Mouse (Mus musculus): ENCODE results near the gene Lcp2.

- no peak for TF ChIP-seq RCOR1 (IDR thresholded peaks at IDR 0.05; ENCODE audit: low read depth, low read length)
- TF ChIP-seq CTCF (IDR thresholded peaks at IDR 0.05 in 2 of 3, conservative IDR thresholded peaks at IDR 0.05 in 1 of 3; ENCODE audit: control insufficient read depth in 1 of 3, insufficient read depth in 1 of 3, low read depth in 2 of 3, low read length in 3 of 3, poor library complexity in 1 of 3, severe bottlenecking in 1 of 3): no peak
- no peak for TF ChIP-seq MAFK (IDR thresholded peaks at IDR 0.05; ENCODE audit: borderline replicate concordance, low read depth, low read length)
- TF ChIP-seq USF1 (IDR thresholded peaks at IDR 0.05; ENCODE audit: low read depth, low read length): no peak
- no peak for TF ChIP-seq EP300 (IDR thresholded peaks at IDR 0.05; ENCODE audit: low read depth in 1 of 2, low read length in 2 of 2)
- TF ChIP-seq NELFE (IDR thresholded peaks at IDR 0.05; ENCODE audit: low read depth, low read length): no peak
Measured at GRCm38 (mm10) chr11:34139296-34139695, 92.6 kb downstream of the Lcp2 start.
